In the genomic region with DNA sequence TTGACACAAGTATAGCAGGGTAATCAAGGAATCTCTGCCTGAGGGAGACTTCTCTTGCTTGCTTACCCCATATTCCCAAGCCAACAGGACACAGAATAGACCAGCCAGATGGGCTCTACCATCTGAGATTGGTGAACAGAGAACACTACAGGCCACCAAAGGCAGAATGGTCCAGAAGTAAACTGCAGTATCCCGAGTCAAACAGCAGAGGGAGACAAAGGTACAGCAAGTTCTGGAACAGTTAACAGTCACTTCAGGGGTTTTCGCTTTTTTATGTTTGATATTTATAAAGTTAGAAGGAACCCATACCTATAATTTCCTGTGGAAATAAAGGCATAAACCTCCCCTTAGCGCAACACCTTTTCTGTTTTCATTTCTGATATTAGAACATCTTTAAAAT, we compare ENCODE assay signal across 12 mouse cellular contexts.
A peak's percentile ranks its signal among the peaks of the same experiment; 100 is the strongest.
DNase-seq lines count a peak whose midpoint lies in the region; ATAC-seq and TF ChIP-seq lines count a peak whose summit lies in the region.
"Had no signal": no experiment of that assay in that cellular context is flagged by ENCODE, and none has a peak within 500 bp of the region (broad histone marks: within the 10 kb centered on the region; RNA-seq: fewer than 3 reads in every experiment).

No protein-coding gene starts in this region.

- ATAC-seq in embryonic facial prominence, embryonic 14.5 days (ENCODE audit: low read depth) = no peak
- no peak for ATAC-seq in lung, embryonic 14.5 days (ENCODE audit: insufficient read depth)
- no peak for ATAC-seq in midbrain, embryonic 16.5 days
- no peak for ATAC-seq in activated CD4-positive, CD25-positive, alpha-beta regulatory T cell, adult 4 months
- ATAC-seq: liver, embryonic 12.5 days had no signal

- H3K9me3 ChIP-seq in embryonic facial prominence, embryonic 14.5 days (ENCODE audit: control insufficient read depth, low read length) = no peaks in the 10 kb centered on the region
- peaks cover 26% of the 10 kb centered on the region for H3K9me3 ChIP-seq in embryonic facial prominence, embryonic 10.5 days
- H3K9me3 ChIP-seq in lung, embryonic 14.5 days (ENCODE audit: low read depth, low read length) = no peaks in the 10 kb centered on the region
- no peaks in the 10 kb centered on the region; the same call in 1 of the 2 replicates for H3K9me3 ChIP-seq in midbrain, embryonic 16.5 days (replicated peaks; ENCODE audit: control insufficient read depth, low read length, poor library complexity, severe bottlenecking)
- H3K9me3 ChIP-seq: stomach, embryonic 15.5 days had no signal

- H3K27ac ChIP-seq in embryonic facial prominence, embryonic 14.5 days (replicated peaks; ENCODE audit: low read depth, low read length) = no peak overlapping the region
- H3K27ac ChIP-seq in embryonic facial prominence, embryonic 10.5 days (replicated peaks) = no peak overlapping the region
- H3K27ac ChIP-seq in lung, embryonic 14.5 days (ENCODE audit: low read depth) = no peak overlapping the region
- H3K27ac ChIP-seq in midbrain, embryonic 16.5 days (ENCODE audit: low read length) = no peak overlapping the region
- H3K27ac ChIP-seq: embryonic facial prominence, embryonic 13.5 days; liver, embryonic 12.5 days; neural tube, embryonic 12.5 days; stomach, embryonic 15.5 days had no signal

- WGBS in embryonic facial prominence, embryonic 14.5 days = 36% methylated on average over 3 of the region's 3 CpGs
- 39% methylated on average over 3 of the region's 3 CpGs for WGBS in embryonic facial prominence, embryonic 10.5 days
- WGBS in lung, embryonic 14.5 days = 33% methylated on average over 3 of the region's 3 CpGs
- 34% methylated on average over 3 of the region's 3 CpGs for WGBS in midbrain, embryonic 16.5 days

- intact Hi-C loops in left cerebral cortex, postnatal 14 days (cut with DNase I) = no loop called here

- TF ChIP-seq CTCF in lung, embryonic 14.5 days (IDR thresholded peaks at IDR 0.05; ENCODE audit: low read depth) = peak; percentile 46

- DNase-seq in embryonic facial prominence, embryonic 14.5 days (ENCODE audit: low spot score) = peak; percentile 4
- no peak for DNase-seq in embryonic facial prominence, embryonic 10.5 days (ENCODE audit: low spot score)
- peak; percentile 38 for DNase-seq in lung, embryonic 14.5 days
- no peak for DNase-seq in lung, postnatal 4 days
- peak; percentile 43 for DNase-seq in brain, adult 2 months (ENCODE audit: low read depth, low spot score)
- DNase-seq in left cerebral cortex, postnatal 14 days (ENCODE audit: low spot score in 2 of 2) = peak; percentile 2 to 14

- H3K4me1 ChIP-seq in embryonic facial prominence, embryonic 14.5 days (ENCODE audit: control insufficient read depth, insufficient read depth, low read length) = no peaks in the 10 kb centered on the region
- no peaks in the 10 kb centered on the region for H3K4me1 ChIP-seq in embryonic facial prominence, embryonic 10.5 days
- no peaks in the 10 kb centered on the region for H3K4me1 ChIP-seq in lung, embryonic 14.5 days (ENCODE audit: insufficient read depth)
- H3K4me1 ChIP-seq in midbrain, embryonic 16.5 days (ENCODE audit: control insufficient read depth, insufficient read depth, low read length) = no peaks in the 10 kb centered on the region
- H3K4me1 ChIP-seq: embryonic facial prominence, embryonic 13.5 days; liver, embryonic 12.5 days; neural tube, embryonic 12.5 days; stomach, embryonic 15.5 days had no signal

- no peaks in the 10 kb centered on the region for H3K27me3 ChIP-seq in embryonic facial prominence, embryonic 14.5 days (replicated peaks; ENCODE audit: control insufficient read depth, insufficient read depth, low read length)
- H3K27me3 ChIP-seq in embryonic facial prominence, embryonic 10.5 days (replicated peaks; ENCODE audit: low read depth, poor library complexity, severe bottlenecking) = no peaks in the 10 kb centered on the region
- no peaks in the 10 kb centered on the region for H3K27me3 ChIP-seq in lung, embryonic 14.5 days (ENCODE audit: insufficient read depth, low read length)
- no peaks in the 10 kb centered on the region for H3K27me3 ChIP-seq in midbrain, embryonic 16.5 days (ENCODE audit: control insufficient read depth, insufficient read depth, low read depth, low read length)
- H3K27me3 ChIP-seq: embryonic facial prominence, embryonic 13.5 days; liver, embryonic 12.5 days; neural tube, embryonic 12.5 days; stomach, embryonic 15.5 days had no signal

- no peak overlapping the region for H3K4me2 ChIP-seq in embryonic facial prominence, embryonic 14.5 days (ENCODE audit: low read depth, low read length)
- H3K4me2 ChIP-seq in lung, embryonic 14.5 days = no peak overlapping the region
- no peak overlapping the region for H3K4me2 ChIP-seq in midbrain, embryonic 16.5 days (ENCODE audit: low read length)
- H3K4me2 ChIP-seq: embryonic facial prominence, embryonic 13.5 days; liver, embryonic 12.5 days; neural tube, embryonic 12.5 days; stomach, embryonic 15.5 days had no signal

- no peak overlapping the region for H3K9ac ChIP-seq in embryonic facial prominence, embryonic 14.5 days (ENCODE audit: low read depth, low read length)
- H3K9ac ChIP-seq in lung, embryonic 14.5 days = no peak overlapping the region
- H3K9ac ChIP-seq in midbrain, embryonic 16.5 days (ENCODE audit: low read depth, low read length) = no peak overlapping the region
- H3K9ac ChIP-seq: embryonic facial prominence, embryonic 13.5 days; liver, embryonic 12.5 days; neural tube, embryonic 12.5 days; stomach, embryonic 15.5 days had no signal

- H3K36me3 ChIP-seq in embryonic facial prominence, embryonic 14.5 days (ENCODE audit: control insufficient read depth, insufficient read depth, low read length) = no peaks in the 10 kb centered on the region
- H3K36me3 ChIP-seq in embryonic facial prominence, embryonic 10.5 days (replicated peaks) = no peaks in the 10 kb centered on the region
- no peaks in the 10 kb centered on the region for H3K36me3 ChIP-seq in lung, embryonic 14.5 days (ENCODE audit: insufficient read depth)
- H3K36me3 ChIP-seq in midbrain, embryonic 16.5 days (ENCODE audit: control insufficient read depth, insufficient read depth, low read length) = no peaks in the 10 kb centered on the region
- H3K36me3 ChIP-seq: embryonic facial prominence, embryonic 13.5 days; liver, embryonic 12.5 days; neural tube, embryonic 12.5 days; stomach, embryonic 15.5 days had no signal

- no peak overlapping the region for H3K4me3 ChIP-seq in embryonic facial prominence, embryonic 14.5 days (ENCODE audit: low read depth, low read length)
- H3K4me3 ChIP-seq in embryonic facial prominence, embryonic 10.5 days = no peak overlapping the region
- H3K4me3 ChIP-seq in lung, embryonic 14.5 days (ENCODE audit: low read depth, low read length) = no peak overlapping the region
- H3K4me3 ChIP-seq in midbrain, embryonic 16.5 days (ENCODE audit: low read depth, low read length) = no peak overlapping the region
- H3K4me3 ChIP-seq: embryonic facial prominence, embryonic 13.5 days; liver, embryonic 12.5 days; neural tube, embryonic 12.5 days; stomach, embryonic 15.5 days had no signal

Comparison
In these comparisons a context has a peak if more than half of its experiments do, and no peak if none do; other contexts are left out.
1. DNase-seq: peak in embryonic facial prominence, embryonic 14.5 days (single experiment), lung, embryonic 14.5 days (single experiment), brain, adult 2 months (single experiment) and left cerebral cortex, postnatal 14 days (2 of 2); none in embryonic facial prominence, embryonic 10.5 days (single experiment) and lung, postnatal 4 days (0 of 2).